Mouse (Mus musculus): ENCODE results near the gene Spred2. TPM values are rescaled to one million over a fixed set of nuclear protein-coding genes. Genes with fewer than 3 reads are reported as not detected.
"Not testable (repeated sequence)": the region's sequence is repeated elsewhere in the genome, so short reads cannot be mapped to it uniquely, and the experiment has no call there.

Gene Spred2
- total and polyA plus RNA-seq, 3 experiments: 7.8 to 76.0 (median 25.9) TPM

DNA sequence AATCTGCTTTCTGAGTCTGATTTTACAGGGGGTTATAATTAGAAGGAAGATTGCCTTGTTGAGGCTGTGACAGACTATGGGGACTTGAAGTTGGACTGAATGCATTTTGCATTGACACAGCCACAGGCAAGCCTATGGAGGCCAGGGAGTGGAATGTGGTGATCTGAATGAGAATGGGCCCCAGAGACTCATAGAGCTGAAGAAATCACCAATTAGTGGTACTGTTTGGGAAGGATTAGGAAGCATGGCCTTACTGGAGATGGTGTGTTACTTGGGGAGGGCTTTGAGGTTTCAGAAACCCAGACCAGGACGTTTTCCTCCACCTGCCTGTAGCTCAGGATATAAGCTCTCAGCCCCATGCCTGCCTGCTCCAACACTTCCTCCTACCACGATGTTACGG is 135.6 kb downstream of the Spred2 start:
- H3K9ac ChIP-seq (ENCODE audit: control insufficient read depth, low read depth, low read length, poor library complexity, severe bottlenecking): no peak overlapping the region
- no peak for DNase-seq (ENCODE audit: low read depth, low spot score)
- H3K27me3 ChIP-seq (ENCODE audit: control insufficient read depth in 1 of 2, insufficient read depth in 2 of 2, low read length in 2 of 2): no peaks in the 10 kb centered on the region
- H3K4me1 ChIP-seq (ENCODE audit: control insufficient read depth in 1 of 2, insufficient read depth in 2 of 2, low read length in 2 of 2): no peaks in the 10 kb centered on the region
- no peaks in the 10 kb centered on the region for H3K9me3 ChIP-seq (replicated peaks; ENCODE audit: insufficient read depth, low read length)
- H3K79me2 ChIP-seq (ENCODE audit: control insufficient read depth, insufficient read depth, low read length, poor library complexity): no peaks in the 10 kb centered on the region
- H3K36me3 ChIP-seq (ENCODE audit: control insufficient read depth in 1 of 2, insufficient read depth in 2 of 2, low read length in 2 of 2): peaks cover 0 to 25% of the 10 kb centered on the region in 2 experiments; a peak in 2 of 4 replicates
- no peak overlapping the region for H3K4me3 ChIP-seq (ENCODE audit: control insufficient read depth in 1 of 2, insufficient read depth in 1 of 2, low read depth in 2 of 2, low read length in 2 of 2)
- no peak overlapping the region for H3K27ac ChIP-seq (ENCODE audit: control insufficient read depth, low read depth, low read length)
- TF ChIP-seq ZNF384 (IDR thresholded peaks at IDR 0.05; ENCODE audit: low read depth, low read length) (no peak), USF2 (IDR thresholded peaks at IDR 0.05; ENCODE audit: borderline replicate concordance in 1 of 2, insufficient read depth in 1 of 2, low read depth in 1 of 2, low read length in 2 of 2) (no peak), TAL1 (IDR thresholded peaks at IDR 0.05; ENCODE audit: low read length) (no peak), CHD2 (IDR thresholded peaks at IDR 0.05; ENCODE audit: low read length) (no peak), RCOR1 (IDR thresholded peaks at IDR 0.05; ENCODE audit: low read depth, low read length) (no peak), CTCF (IDR thresholded peaks at IDR 0.05 in 2 of 3, conservative IDR thresholded peaks at IDR 0.05 in 1 of 3; ENCODE audit: control insufficient read depth in 1 of 3, insufficient read depth in 1 of 3, low read depth in 2 of 3, low read length in 3 of 3, poor library complexity in 1 of 3, severe bottlenecking in 1 of 3) (no peak), ZC3H11A (IDR thresholded peaks at IDR 0.05; ENCODE audit: low read depth, low read length) (no peak), ZMIZ1 (IDR thresholded peaks at IDR 0.05; ENCODE audit: low read depth, low read length) (no peak), JUND (IDR thresholded peaks at IDR 0.05; ENCODE audit: low read depth, low read length) (no peak), USF1 (IDR thresholded peaks at IDR 0.05; ENCODE audit: low read depth, low read length) (no peak), ELF1 (IDR thresholded peaks at IDR 0.05; ENCODE audit: low read depth, low read length) (no peak), SMC3 (IDR thresholded peaks at IDR 0.05; ENCODE audit: low read depth, low read length) (no peak), UBTF (IDR thresholded peaks at IDR 0.05; ENCODE audit: borderline replicate concordance, insufficient read depth, low read depth, low read length) (no peak)

DNA sequence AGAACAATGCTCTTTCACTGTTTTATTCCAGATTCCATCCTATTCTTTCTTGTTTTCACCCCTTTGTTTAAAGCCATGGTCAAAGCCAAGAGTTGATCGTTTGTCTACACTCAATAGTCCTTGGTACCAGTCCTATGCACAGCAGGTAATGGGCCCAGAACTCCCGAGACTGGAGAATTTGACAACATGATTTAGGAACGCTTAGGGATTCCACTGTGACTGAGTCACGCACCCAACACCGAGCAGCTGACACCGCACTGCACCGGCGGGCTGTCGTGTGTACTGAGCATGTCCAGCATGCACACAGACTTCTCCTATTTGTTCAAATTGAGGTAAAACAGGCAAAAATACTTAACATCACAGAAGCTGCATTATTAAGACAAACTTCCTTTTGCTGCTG is 138.6 kb downstream of the Spred2 start:
- not testable (repeated sequence) for H3K4me1 ChIP-seq (ENCODE audit: control insufficient read depth in 1 of 2, insufficient read depth in 2 of 2, low read length in 2 of 2); H3K9me3 ChIP-seq (replicated peaks; ENCODE audit: insufficient read depth, low read length); H3K27ac ChIP-seq (ENCODE audit: control insufficient read depth, low read depth, low read length); H3K4me3 ChIP-seq (ENCODE audit: control insufficient read depth in 1 of 2, insufficient read depth in 1 of 2, low read depth in 2 of 2, low read length in 2 of 2); DNase-seq (ENCODE audit: low read depth, low spot score); H3K27me3 ChIP-seq (ENCODE audit: control insufficient read depth in 1 of 2, insufficient read depth in 2 of 2, low read length in 2 of 2); H3K79me2 ChIP-seq (ENCODE audit: control insufficient read depth, insufficient read depth, low read length, poor library complexity); H3K9ac ChIP-seq (ENCODE audit: control insufficient read depth, low read depth, low read length, poor library complexity, severe bottlenecking)
- H3K36me3 ChIP-seq (ENCODE audit: control insufficient read depth in 1 of 2, insufficient read depth in 2 of 2, low read length in 2 of 2): peaks cover 0 to 44% of the 10 kb centered on the region in 2 experiments; a peak in 2 of 4 replicates

DNA sequence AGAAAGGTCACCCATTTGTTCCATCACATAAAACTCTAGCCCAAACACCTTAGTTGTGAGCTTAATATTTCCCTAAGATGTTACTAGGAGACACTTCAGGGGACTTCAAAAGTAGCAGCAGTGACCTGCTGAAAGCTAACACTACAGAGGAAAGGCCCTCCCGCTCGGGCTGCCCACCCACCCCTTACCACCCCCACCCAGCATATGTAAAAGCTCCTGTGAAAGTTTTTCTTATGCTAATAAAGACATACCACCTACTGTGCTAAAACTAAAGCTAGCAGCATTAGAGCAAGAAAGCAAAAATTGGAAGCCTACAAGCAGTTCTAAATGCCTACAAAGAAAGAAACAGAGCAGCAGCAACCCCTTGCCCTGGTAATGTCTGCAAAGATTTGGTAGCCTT is 139.9 kb downstream of the Spred2 start:
- not testable (repeated sequence) for H3K27me3 ChIP-seq (ENCODE audit: control insufficient read depth in 1 of 2, insufficient read depth in 2 of 2, low read length in 2 of 2); H3K9me3 ChIP-seq (replicated peaks; ENCODE audit: insufficient read depth, low read length); H3K9ac ChIP-seq (ENCODE audit: control insufficient read depth, low read depth, low read length, poor library complexity, severe bottlenecking); DNase-seq (ENCODE audit: low read depth, low spot score); H3K4me3 ChIP-seq (ENCODE audit: control insufficient read depth in 1 of 2, insufficient read depth in 1 of 2, low read depth in 2 of 2, low read length in 2 of 2); H3K4me1 ChIP-seq (ENCODE audit: control insufficient read depth in 1 of 2, insufficient read depth in 2 of 2, low read length in 2 of 2); H3K27ac ChIP-seq (ENCODE audit: control insufficient read depth, low read depth, low read length); H3K79me2 ChIP-seq (ENCODE audit: control insufficient read depth, insufficient read depth, low read length, poor library complexity)
- H3K36me3 ChIP-seq (ENCODE audit: control insufficient read depth in 1 of 2, insufficient read depth in 2 of 2, low read length in 2 of 2): peaks cover 0 to 47% of the 10 kb centered on the region in 2 experiments; a peak in 2 of 4 replicates
